Mouse (Mus musculus): Measurements from ENCODE around the gene Rnf133. TPM values are rescaled to one million over a fixed set of nuclear protein-coding genes. Genes with fewer than 3 reads are reported as not detected.
A peak's percentile ranks its signal among the peaks of the same experiment; 100 is the strongest.

The Rnf133 gene
- polyA plus RNA-seq (2014; fragmentation: Nextera tagmentation; extraction: Ambion mirVana), result not detected in 2 replicates

GRCm38 (mm10) chr6:23650205-23650604, at the start of gene Rnf133:
Rnf133 (minus strand) TSS chr6:23650305.
- WGBS, result 92% methylated on average over 2 of the region's 2 CpGs
- H3K4me3 ChIP-seq (replicated peaks; ENCODE audit: low read depth, low read length), result no peak within 1 kb of the TSS
- H3K4me1 ChIP-seq (ENCODE audit: control insufficient read depth, insufficient read depth, low read length), result no peaks in the 10 kb centered on the region
- no peak within 1 kb of the TSS for H3K27ac ChIP-seq (replicated peaks; ENCODE audit: low read depth, low read length)
- H3K4me2 ChIP-seq (ENCODE audit: low read length), result no peak within 1 kb of the TSS
- no peak for ATAC-seq (ENCODE audit: low FRiP score, low TSS enrichment)
- DNase-seq, result no peak
- H3K9ac ChIP-seq (replicated peaks; ENCODE audit: low read length), result no peak within 1 kb of the TSS
- no peaks in the 10 kb centered on the region for H3K36me3 ChIP-seq (ENCODE audit: control insufficient read depth, insufficient read depth, low read length)
- no peaks in the 10 kb centered on the region for H3K9me3 ChIP-seq (ENCODE audit: control insufficient read depth, low read length)
- H3K27me3 ChIP-seq (ENCODE audit: control insufficient read depth, insufficient read depth, low read length), result no peaks in the 10 kb centered on the region

GRCm38 (mm10) chr6:23678172-23678571, 28.1 kb upstream of the Rnf133 start:
- H3K27me3 ChIP-seq (ENCODE audit: control insufficient read depth, insufficient read depth, low read length), result no peaks in the 10 kb centered on the region
- H3K4me3 ChIP-seq (replicated peaks; ENCODE audit: low read depth, low read length), result no peak overlapping the region
- WGBS, result 70% methylated on average over 1 of the region's 1 CpGs
- no peak overlapping the region for H3K9ac ChIP-seq (replicated peaks; ENCODE audit: low read length)
- DNase-seq (no peak), ATAC-seq (ENCODE audit: low FRiP score, low TSS enrichment) (no peak)
- H3K27ac ChIP-seq (replicated peaks; ENCODE audit: low read depth, low read length), result no peak overlapping the region
- no peak overlapping the region for H3K4me2 ChIP-seq (ENCODE audit: low read length)
- no peaks in the 10 kb centered on the region for H3K36me3 ChIP-seq (ENCODE audit: control insufficient read depth, insufficient read depth, low read length)
- H3K4me1 ChIP-seq (ENCODE audit: control insufficient read depth, insufficient read depth, low read length), result no peaks in the 10 kb centered on the region
- H3K9me3 ChIP-seq (ENCODE audit: control insufficient read depth, low read length), result no peaks in the 10 kb centered on the region

DNA sequence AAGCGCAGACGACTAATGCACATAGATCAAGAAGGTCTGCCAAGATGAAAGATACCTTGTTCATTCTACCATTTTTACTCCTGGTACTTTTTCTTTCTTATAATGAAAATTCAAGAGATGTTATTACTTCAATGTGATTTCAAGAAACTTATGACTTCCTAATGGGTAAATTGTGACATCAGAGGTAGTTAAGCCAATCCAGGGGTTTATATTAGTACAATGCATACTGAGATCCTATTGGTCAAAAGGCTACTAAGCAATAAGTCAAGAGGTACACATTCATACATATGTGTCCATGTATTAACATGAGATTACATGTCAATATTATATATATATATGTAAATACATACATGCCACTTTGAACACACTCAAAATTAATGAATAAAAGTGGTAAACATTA, 4.9 kb upstream of the Rnf133 start, which contains the start of gene Rnf148:
Gene Rnf148 (minus strand): TSS at position 101 of the 400 bp plus-strand sequence.
- Histone ChIP-seq H3K36me3 (ENCODE audit: control insufficient read depth, insufficient read depth, low read length) (no peaks in the 10 kb centered on the region), H3K4me1 (ENCODE audit: control insufficient read depth, insufficient read depth, low read length) (no peaks in the 10 kb centered on the region), H3K27me3 (ENCODE audit: control insufficient read depth, insufficient read depth, low read length) (no peaks in the 10 kb centered on the region), H3K4me3 (replicated peaks; ENCODE audit: low read depth, low read length) (no peak within 1 kb of the TSS), H3K9me3 (ENCODE audit: control insufficient read depth, low read length) (no peaks in the 10 kb centered on the region), H3K27ac (replicated peaks; ENCODE audit: low read depth, low read length) (no peak within 1 kb of the TSS), H3K9ac (replicated peaks; ENCODE audit: low read length) (no peak within 1 kb of the TSS), H3K4me2 (ENCODE audit: low read length) (no peak within 1 kb of the TSS)
- DNase-seq (no peak), ATAC-seq (ENCODE audit: low FRiP score, low TSS enrichment) (no peak)
- WGBS, result 77% methylated on average over 2 of the region's 2 CpGs

GRCm38 (mm10) chr6:23648732-23649131, 1.4 kb downstream of the Rnf133 start:
- ATAC-seq (ENCODE audit: low FRiP score, low TSS enrichment), result no peak
- Histone ChIP-seq H3K9ac (replicated peaks; ENCODE audit: low read length) (no peak overlapping the region), H3K4me1 (ENCODE audit: control insufficient read depth, insufficient read depth, low read length) (no peaks in the 10 kb centered on the region), H3K9me3 (ENCODE audit: control insufficient read depth, low read length) (no peaks in the 10 kb centered on the region), H3K36me3 (ENCODE audit: control insufficient read depth, insufficient read depth, low read length) (no peaks in the 10 kb centered on the region), H3K27me3 (ENCODE audit: control insufficient read depth, insufficient read depth, low read length) (no peaks in the 10 kb centered on the region), H3K27ac (replicated peaks; ENCODE audit: low read depth, low read length) (no peak overlapping the region), H3K4me2 (ENCODE audit: low read length) (no peak overlapping the region), H3K4me3 (replicated peaks; ENCODE audit: low read depth, low read length) (no peak overlapping the region)
- no peak for DNase-seq
- 72% methylated on average over 8 of the region's 8 CpGs for WGBS

DNA sequence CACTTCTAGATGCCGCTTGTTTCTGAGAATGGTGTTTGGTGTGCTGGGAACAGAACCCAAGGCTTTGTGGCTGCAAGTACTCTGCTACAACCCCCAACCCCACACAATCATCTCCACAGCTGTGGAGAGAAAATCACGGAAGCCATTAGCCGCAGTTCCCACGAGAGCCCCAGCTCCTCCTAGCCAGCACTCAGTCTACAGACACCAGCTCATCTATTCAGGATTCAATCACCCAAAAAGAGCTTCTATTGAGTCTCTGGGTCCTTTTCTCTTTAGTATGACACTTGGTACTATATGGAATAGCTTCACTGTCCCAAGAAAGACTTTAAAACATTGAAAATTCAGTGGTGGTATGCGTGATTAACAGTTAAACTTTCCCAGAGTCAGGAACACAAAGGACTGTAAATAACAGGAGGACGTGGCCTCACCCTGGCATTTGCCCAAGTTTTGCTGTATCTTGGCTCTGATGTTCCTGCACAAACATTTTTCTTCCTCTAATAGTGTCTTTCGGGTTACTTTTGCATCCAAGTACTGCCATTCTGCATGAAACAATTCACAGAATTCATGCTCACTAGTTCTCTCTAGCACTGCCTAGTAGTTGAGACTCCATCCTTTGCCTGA, 2.4 kb downstream of the Rnf133 start:
- no peak for ATAC-seq (ENCODE audit: low FRiP score, low TSS enrichment)
- WGBS, result 83% methylated on average over 7 of the region's 7 CpGs
- DNase-seq, result peak; percentile 9

GRCm38 (mm10) chr6:23637081-23637480, 13.0 kb downstream of the Rnf133 start:
- Histone ChIP-seq H3K4me1 (ENCODE audit: control insufficient read depth, insufficient read depth, low read length) (no peaks in the 10 kb centered on the region), H3K4me3 (replicated peaks; ENCODE audit: low read depth, low read length) (no peak overlapping the region), H3K27me3 (ENCODE audit: control insufficient read depth, insufficient read depth, low read length) (no peaks in the 10 kb centered on the region), H3K36me3 (ENCODE audit: control insufficient read depth, insufficient read depth, low read length) (no peaks in the 10 kb centered on the region), H3K27ac (replicated peaks; ENCODE audit: low read depth, low read length) (no peak overlapping the region), H3K9me3 (ENCODE audit: control insufficient read depth, low read length) (no peaks in the 10 kb centered on the region), H3K9ac (replicated peaks; ENCODE audit: low read length) (no peak overlapping the region), H3K4me2 (ENCODE audit: low read length) (no peak overlapping the region)
- DNase-seq (peak; percentile 19), ATAC-seq (ENCODE audit: low FRiP score, low TSS enrichment) (no peak)
- WGBS, result 77% methylated on average over 3 of the region's 3 CpGs

More for the DNA sequence above, 2.4 kb downstream of the Rnf133 start:
- Histone ChIP-seq H3K27ac (replicated peaks; ENCODE audit: low read depth, low read length) (no peak overlapping the region), H3K4me2 (ENCODE audit: low read length) (no peak overlapping the region), H3K4me1 (ENCODE audit: control insufficient read depth, insufficient read depth, low read length) (no peaks in the 10 kb centered on the region), H3K9ac (replicated peaks; ENCODE audit: low read length) (no peak overlapping the region), H3K36me3 (ENCODE audit: control insufficient read depth, insufficient read depth, low read length) (no peaks in the 10 kb centered on the region), H3K27me3 (ENCODE audit: control insufficient read depth, insufficient read depth, low read length) (no peaks in the 10 kb centered on the region), H3K4me3 (replicated peaks; ENCODE audit: low read depth, low read length) (no peak overlapping the region), H3K9me3 (ENCODE audit: control insufficient read depth, low read length) (no peaks in the 10 kb centered on the region)

DNA sequence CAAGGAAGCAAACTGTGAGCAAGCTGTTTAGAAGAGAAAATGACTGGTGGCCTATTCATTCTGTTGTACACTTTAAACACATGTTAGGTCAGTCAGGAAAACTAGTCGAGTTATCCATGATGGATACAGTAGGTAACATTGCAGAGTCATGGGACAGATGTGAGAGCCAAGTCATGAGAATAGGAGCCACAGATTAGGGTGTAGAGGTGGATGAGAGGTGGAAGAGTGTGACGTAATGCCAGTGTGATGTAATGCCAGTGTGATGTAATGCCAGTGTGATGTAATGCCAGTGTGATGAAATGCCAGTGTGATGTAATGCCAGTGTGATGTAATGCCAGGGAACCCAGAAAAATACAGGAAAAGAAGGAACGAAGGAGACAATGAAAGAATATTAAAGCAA, 14.9 kb downstream of the Rnf133 start:
- no peaks in the 10 kb centered on the region for H3K36me3 ChIP-seq (ENCODE audit: control insufficient read depth, insufficient read depth, low read length)
- ATAC-seq (ENCODE audit: low FRiP score, low TSS enrichment) (no peak), DNase-seq (no peak)
- H3K9ac ChIP-seq (replicated peaks; ENCODE audit: low read length), result no peak overlapping the region
- no peaks in the 10 kb centered on the region for H3K9me3 ChIP-seq (ENCODE audit: control insufficient read depth, low read length)
- no peaks in the 10 kb centered on the region for H3K27me3 ChIP-seq (ENCODE audit: control insufficient read depth, insufficient read depth, low read length)
- H3K4me3 ChIP-seq (replicated peaks; ENCODE audit: low read depth, low read length), result no peak overlapping the region
- no peak overlapping the region for H3K4me2 ChIP-seq (ENCODE audit: low read length)
- 90% methylated on average over 3 of the region's 3 CpGs for WGBS
- no peaks in the 10 kb centered on the region for H3K4me1 ChIP-seq (ENCODE audit: control insufficient read depth, insufficient read depth, low read length)
- H3K27ac ChIP-seq (replicated peaks; ENCODE audit: low read depth, low read length), result no peak overlapping the region

GRCm38 (mm10) chr6:23634016-23634415, 16.1 kb downstream of the Rnf133 start:
- DNase-seq (no peak), ATAC-seq (ENCODE audit: low FRiP score, low TSS enrichment) (no peak)
- Histone ChIP-seq H3K4me3 (replicated peaks; ENCODE audit: low read depth, low read length) (no peak overlapping the region), H3K9ac (replicated peaks; ENCODE audit: low read length) (no peak overlapping the region), H3K27me3 (ENCODE audit: control insufficient read depth, insufficient read depth, low read length) (no peaks in the 10 kb centered on the region), H3K4me2 (ENCODE audit: low read length) (no peak overlapping the region), H3K27ac (replicated peaks; ENCODE audit: low read depth, low read length) (no peak overlapping the region), H3K4me1 (ENCODE audit: control insufficient read depth, insufficient read depth, low read length) (no peaks in the 10 kb centered on the region), H3K9me3 (ENCODE audit: control insufficient read depth, low read length) (no peaks in the 10 kb centered on the region), H3K36me3 (ENCODE audit: control insufficient read depth, insufficient read depth, low read length) (no peaks in the 10 kb centered on the region)
- WGBS, result 77% methylated on average over 9 of the region's 9 CpGs

DNA sequence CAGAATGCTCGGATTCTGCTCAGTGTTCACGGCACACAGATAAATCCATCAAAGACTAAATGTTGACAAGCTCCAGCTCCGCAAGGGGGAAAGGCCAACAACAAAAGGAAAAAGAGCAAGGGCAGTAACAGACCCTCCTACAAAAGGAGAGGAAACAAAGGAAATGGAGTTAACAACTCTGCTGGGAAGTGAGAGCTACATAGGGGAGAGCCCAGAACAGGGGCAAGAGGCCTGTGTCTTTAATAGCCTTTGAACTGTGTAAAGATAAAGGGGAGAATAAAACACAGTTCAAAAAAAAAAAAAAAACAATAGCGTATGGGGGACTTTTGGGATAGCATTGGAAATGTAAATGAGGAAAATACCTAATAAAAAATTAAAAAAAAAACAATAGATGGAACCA, 19.6 kb downstream of the Rnf133 start:
- Histone ChIP-seq H3K9me3 (ENCODE audit: control insufficient read depth, low read length) (no peaks in the 10 kb centered on the region), H3K4me2 (ENCODE audit: low read length) (no peak overlapping the region), H3K27me3 (ENCODE audit: control insufficient read depth, insufficient read depth, low read length) (no peaks in the 10 kb centered on the region), H3K36me3 (ENCODE audit: control insufficient read depth, insufficient read depth, low read length) (no peaks in the 10 kb centered on the region), H3K4me3 (replicated peaks; ENCODE audit: low read depth, low read length) (no peak overlapping the region), H3K4me1 (ENCODE audit: control insufficient read depth, insufficient read depth, low read length) (no peaks in the 10 kb centered on the region), H3K27ac (replicated peaks; ENCODE audit: low read depth, low read length) (no peak overlapping the region), H3K9ac (replicated peaks; ENCODE audit: low read length) (no peak overlapping the region)
- WGBS, result 7% methylated on average over 4 of the region's 4 CpGs
- DNase-seq, result no peak
- no peak for ATAC-seq (ENCODE audit: low FRiP score, low TSS enrichment)
